ENCODE assay signal across 21 mouse cellular contexts in genomic region chr12:111044880-111045279, GRCm38 (mm10). TPM values are rescaled to one million over a fixed set of nuclear protein-coding genes. Genes with fewer than 3 reads are reported as not detected.
DNase-seq lines count a peak whose midpoint lies in the region; ATAC-seq and TF ChIP-seq lines count a peak whose summit lies in the region.
"Had no signal": no experiment of that assay in that cellular context is flagged by ENCODE, and none has a peak within 500 bp of the region (broad histone marks: within the 10 kb centered on the region; RNA-seq: fewer than 3 reads in every experiment).

No protein-coding gene starts in this region.

- peaks cover 3 to 8% of the 10 kb centered on the region in 2 experiments; a peak in 3 of 4 replicates for H3K4me1 ChIP-seq in liver, embryonic 14.5 days (replicated peaks; ENCODE audit: control insufficient read depth in 2 of 2, insufficient read depth in 2 of 2, low read length in 1 of 2)
- H3K4me1 ChIP-seq in liver, embryonic 12.5 days = peaks cover 51% of the 10 kb centered on the region
- peaks cover 20% of the 10 kb centered on the region for H3K4me1 ChIP-seq in limb, embryonic 10.5 days

- 64% methylated on average over 2 of the region's 2 CpGs for WGBS in liver, embryonic 14.5 days (ENCODE audit: insufficient replicate concordance)
- 80% methylated on average over 2 of the region's 2 CpGs for WGBS in liver, embryonic 12.5 days (ENCODE audit: insufficient replicate concordance)
- WGBS in limb, embryonic 10.5 days = 90% methylated on average over 2 of the region's 2 CpGs

- TF ChIP-seq CTCF in gastrocnemius, adult 2 months (IDR thresholded peaks at IDR 0.05) = peak; percentile 23; the same call in 1 of the 2 replicates
- peak; percentile 44 for TF ChIP-seq CTCF in liver, embryonic 14.5 days (IDR thresholded peaks at IDR 0.05; ENCODE audit: low read depth)

- H3K4me3 ChIP-seq in gastrocnemius, adult 2 months = no peak overlapping the region
- no peak overlapping the region for H3K4me3 ChIP-seq in liver, embryonic 14.5 days (ENCODE audit: insufficient read depth in 1 of 2, low read depth in 2 of 2, low read length in 2 of 2)
- H3K4me3 ChIP-seq in liver, embryonic 12.5 days = no peak overlapping the region
- no peak overlapping the region for H3K4me3 ChIP-seq in limb, embryonic 10.5 days
- H3K4me3 ChIP-seq: erythroblast, embryonic 14.5 days; heart, embryonic 10.5 days; liver, embryonic 15.5 days; midbrain, embryonic 12.5 days; myocyte had no signal

- no peaks in the 10 kb centered on the region; the same call in 1 of the 2 replicates for H3K36me3 ChIP-seq in liver, embryonic 14.5 days (replicated peaks; ENCODE audit: control insufficient read depth, insufficient read depth, low read depth)
- H3K36me3 ChIP-seq in liver, embryonic 12.5 days = peaks cover 41% of the 10 kb centered on the region
- H3K36me3 ChIP-seq in limb, embryonic 10.5 days = peaks cover 45% of the 10 kb centered on the region

- no peak for TF ChIP-seq EP300 in liver, embryonic 14.5 days (IDR thresholded peaks at IDR 0.05; ENCODE audit: low read depth)

- H3K9me3 ChIP-seq in liver, embryonic 14.5 days (ENCODE audit: control insufficient read depth, low read length) = no peaks in the 10 kb centered on the region
- H3K9me3 ChIP-seq in liver, embryonic 12.5 days (replicated peaks) = no peaks in the 10 kb centered on the region
- H3K9me3 ChIP-seq in limb, embryonic 10.5 days (replicated peaks) = no peaks in the 10 kb centered on the region
- H3K9me3 ChIP-seq: heart, embryonic 10.5 days; liver, embryonic 15.5 days had no signal

- no peak overlapping the region for H3K27ac ChIP-seq in gastrocnemius, adult 2 months
- no peak overlapping the region for H3K27ac ChIP-seq in liver, embryonic 14.5 days
- no peak overlapping the region for H3K27ac ChIP-seq in liver, embryonic 12.5 days
- H3K27ac ChIP-seq in limb, embryonic 10.5 days = no peak overlapping the region
- H3K27ac ChIP-seq: heart, embryonic 10.5 days; liver, embryonic 15.5 days; midbrain, embryonic 12.5 days had no signal

- no peaks in the 10 kb centered on the region for H3K27me3 ChIP-seq in liver, embryonic 14.5 days (ENCODE audit: control insufficient read depth, insufficient read depth, low read length)
- no peaks in the 10 kb centered on the region for H3K27me3 ChIP-seq in liver, embryonic 12.5 days (replicated peaks)
- H3K27me3 ChIP-seq in limb, embryonic 10.5 days (ENCODE audit: low read depth, poor library complexity, severe bottlenecking) = no peaks in the 10 kb centered on the region
- H3K27me3 ChIP-seq: liver, embryonic 15.5 days; midbrain, embryonic 12.5 days had no signal

- no peak for DNase-seq in gastrocnemius, adult 2 months
- DNase-seq in gastrocnemius, postnatal 14 days = no peak
- DNase-seq in liver, embryonic 14.5 days (ENCODE audit: low read depth in 3 of 3, low spot score in 3 of 3) = no peak
- DNase-seq in 416B (ENCODE audit: low read depth) = peak; percentile 72
- peak; percentile 64 for DNase-seq in R1 (ENCODE audit: low read depth, low spot score)
- no peak for DNase-seq in heart, adult 11 months
- DNase-seq in limb, embryonic 10.5 days (ENCODE audit: low spot score) = no peak
- DNase-seq: adrenal gland, postnatal 25 days; cerebellum, adult 18-20 months; gastrocnemius, postnatal 10 days; heart, postnatal 10 days; lung, postnatal 4 days had no signal

- no peak overlapping the region for H3K4me2 ChIP-seq in liver, embryonic 14.5 days (ENCODE audit: low read depth)
- no peak overlapping the region for H3K4me2 ChIP-seq in liver, embryonic 12.5 days
- H3K4me2 ChIP-seq: liver, embryonic 15.5 days; midbrain, embryonic 12.5 days had no signal

- no peak overlapping the region for H3K9ac ChIP-seq in liver, embryonic 14.5 days (replicated peaks)
- no peak overlapping the region for H3K9ac ChIP-seq in liver, embryonic 12.5 days
- H3K9ac ChIP-seq: liver, embryonic 15.5 days; midbrain, embryonic 12.5 days had no signal

- no peak for ATAC-seq in liver, embryonic 14.5 days (ENCODE audit: insufficient read depth)
- ATAC-seq in liver, embryonic 12.5 days = no peak
- ATAC-seq: activated CD4-positive, CD25-positive, alpha-beta regulatory T cell, adult 4 months; forebrain, embryonic 16.5 days; hindbrain, embryonic 16.5 days had no signal

- intact Hi-C loops in gastrocnemius, adult 2 months (cut with DNase I) = no loop called here
- intact Hi-C loops in gastrocnemius, postnatal 14 days (cut with DNase I; ENCODE audit: low total_unique reads) = no loop called here

RNA-seq across cellular contexts. Expression of gene Rcor1, which starts 5.7 kb away (rescaled TPM):
- total RNA-seq in gastrocnemius, adult 2 months (2021) = 1 to 10 TPM; 6.8 to 8.5 TPM
- total RNA-seq in gastrocnemius, postnatal 14 days (2021) = 10 to 100 TPM; 11.5 to 12.7 TPM
- 7.2 and 9.1 TPM in 2 replicates for polyA plus RNA-seq in liver, embryonic 14.5 days (2012; rRNA removed)
- polyA plus RNA-seq in liver, embryonic 14.5 days (2014; fragmentation: Nextera tagmentation; extraction: Ambion mirVana) = 5.8 and 6.2 TPM in 2 replicates
- polyA plus RNA-seq in liver, embryonic 12.5 days (2016; fragmentation: Nextera tagmentation; extraction: Ambion mirVana) = 8.5 and 10.4 TPM in 2 replicates
- 7.9 and 9.1 TPM in 2 replicates for polyA plus RNA-seq in limb, embryonic 10.5 days (2016; fragmentation: Nextera tagmentation; extraction: Ambion mirVana)

Comparison
In these comparisons a context has a peak if more than half of its experiments do, and no peak if none do; other contexts are left out.
1. DNase-seq: peak in 416B (single experiment) and R1 (single experiment); none in gastrocnemius, adult 2 months (single experiment), gastrocnemius, postnatal 14 days (single experiment), liver, embryonic 14.5 days (0 of 3), heart, adult 11 months (single experiment) and limb, embryonic 10.5 days (single experiment).